Mouse (Mus musculus) bone marrow, adult 2 months (tissue): ENCODE data around the gene Ankrd44. TPM values are rescaled to one million over a fixed set of nuclear protein-coding genes. Genes with fewer than 3 reads are reported as not detected.

ENCODE experiments used
- H3K27ac ChIP-seq: fragments of 200-500 bp; 2 replicates; pipeline ENCODE4 v1.5.1; 2012; ENCODE audit warnings: low read depth, mild to moderate bottlenecking, control low read depth, inconsistent platforms, low read length; ENCODE audit not compliant: control insufficient read depth, poor library complexity, insufficient read depth
- H3K4me1 ChIP-seq: fragments of 200-500 bp; 2 replicates; pipeline ENCODE4 v1.6.1; 2011; ENCODE audit warnings: low read length; ENCODE audit not compliant: control insufficient read depth, insufficient read depth
- H3K4me3 ChIP-seq: fragments of 200-500 bp; replicated peaks from 2 replicates; pipeline ENCODE3; 2011; ENCODE audit warnings: mild to moderate bottlenecking, low read depth, low read length, control low read depth; ENCODE audit not compliant: control insufficient read depth
- CTCF ChIP-seq: fragments of 200-500 bp; IDR thresholded peaks from 2 replicates; pipeline ENCODE4 v1.5.1; 2011; ENCODE audit warnings: low read length, control low read depth; ENCODE audit not compliant: control insufficient read depth, insufficient read depth
- POLR2A ChIP-seq: fragments of 200-500 bp; IDR thresholded peaks from 2 replicates; pipeline ENCODE4 v1.6.1; 2011; ENCODE audit warnings: low read depth, mild to moderate bottlenecking, control low read depth, low read length, borderline replicate concordance; ENCODE audit not compliant: control insufficient read depth
- WGBS: fragments of 180-500 bp; shearing (Covaris S2); methylation state at CpG from one replicate; pipeline ENCODE4 v1.1.7; 2018; 5-methylcytosine and 5-hydroxymethylcytosine counted together
- polyA plus RNA-seq: library from polyadenylated mRNA; stranded (reverse); fragments of >200 nt; gene quantifications from 2 replicates; pipeline ENCODE4 v1.2.4, GENCODE M21; 2011; ENCODE audit warnings: low replicate concordance; ENCODE audit not compliant: missing spikeins, insufficient read depth, insufficient read length

Ankrd44 gene
- polyA plus RNA-seq, 1 experiment: 47.3 TPM

DNA sequence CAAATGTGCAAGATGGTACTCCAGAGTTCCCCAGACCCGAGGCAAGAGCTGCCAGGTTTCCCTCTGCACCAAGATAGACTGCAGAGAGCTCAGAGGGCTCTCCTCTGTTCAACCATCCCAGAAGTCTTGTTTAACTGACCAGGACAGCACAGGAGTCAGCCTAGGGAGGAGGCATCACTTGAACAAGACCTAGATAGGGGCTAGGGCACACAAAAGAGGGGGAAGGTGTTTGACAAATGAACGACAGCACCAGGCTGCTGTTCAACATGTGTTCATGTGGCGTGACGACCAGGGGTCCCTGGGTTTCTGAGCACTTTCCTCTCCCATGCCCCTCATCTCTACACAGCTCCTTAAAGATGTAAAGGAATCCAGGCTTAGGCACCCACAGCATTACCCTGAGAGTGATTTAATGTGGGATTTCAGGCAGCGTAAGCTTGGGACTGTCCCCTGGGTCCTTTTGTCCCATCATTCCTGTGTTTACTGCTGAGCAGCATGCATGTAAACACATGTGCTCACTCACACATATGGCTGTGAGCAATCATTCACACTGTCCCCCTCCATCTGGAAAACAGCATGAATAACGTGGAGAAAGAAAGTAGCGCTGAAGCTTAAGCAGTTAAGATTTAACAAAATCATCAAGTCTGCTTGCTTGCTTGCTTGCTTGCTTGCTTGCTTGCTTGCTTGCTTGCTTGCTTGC lies 83.3 kb downstream of the Ankrd44 start:
- no peak overlapping the region for H3K27ac ChIP-seq
- 76% methylated on average over 7 of the region's 7 CpGs for WGBS
- TF ChIP-seq CTCF (no peak), POLR2A (no peak)
- no peak overlapping the region for H3K4me3 ChIP-seq
- H3K4me1 ChIP-seq: peaks cover 6% of the 10 kb centered on the region

DNA sequence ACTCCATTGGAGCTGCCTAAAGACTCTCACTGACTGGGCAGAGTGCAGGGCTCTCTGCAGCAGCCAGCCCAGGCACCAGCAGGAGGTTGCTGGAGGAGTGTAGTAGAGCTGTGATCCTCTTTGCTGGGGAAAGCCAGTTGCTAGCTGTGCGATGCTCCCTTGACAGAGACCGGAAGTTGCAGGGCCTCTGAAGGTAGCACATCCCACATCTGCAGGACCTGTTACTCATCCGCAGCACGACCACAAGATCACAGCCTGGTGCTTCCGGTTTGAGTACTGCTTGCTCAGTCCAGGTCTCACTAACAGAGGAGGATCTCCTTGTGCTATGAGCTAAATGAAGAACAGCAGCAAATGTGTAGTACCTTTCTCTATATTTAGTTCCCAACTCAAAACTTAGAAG lies 84.4 kb downstream of the Ankrd44 start:
- Histone ChIP-seq H3K4me3 (no peak overlapping the region), H3K4me1 (peaks cover 6% of the 10 kb centered on the region), H3K27ac (peak overlapping the region; percentile 2; the same call in 1 of the 2 replicates)
- WGBS: 6% methylated on average over 5 of the region's 5 CpGs
- TF ChIP-seq CTCF (no peak), POLR2A (no peak)

DNA sequence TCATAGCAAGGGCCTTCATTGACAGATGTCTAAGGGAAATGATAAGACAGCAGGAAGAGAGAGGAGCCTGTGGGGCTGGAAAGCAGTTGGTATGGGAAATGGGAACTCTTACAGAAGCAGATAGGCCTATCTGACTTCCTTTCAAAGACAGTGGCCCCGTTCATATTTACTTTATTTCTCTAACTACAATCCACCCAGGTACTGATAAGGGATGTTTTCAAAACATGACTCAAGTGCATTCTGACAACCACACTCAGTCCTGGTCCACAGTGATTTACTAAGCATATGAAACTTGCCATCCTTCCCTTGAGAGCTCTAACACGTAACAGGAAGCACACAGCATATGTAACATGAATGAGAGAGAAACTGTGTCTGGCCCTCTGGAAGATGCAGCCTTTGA lies 86.1 kb downstream of the Ankrd44 start:
- Histone ChIP-seq H3K4me1 (peaks cover 7% of the 10 kb centered on the region), H3K4me3 (no peak overlapping the region), H3K27ac (no peak overlapping the region; the same call in 1 of the 2 replicates)
- TF ChIP-seq CTCF (no peak), POLR2A (no peak)
- 2% methylated on average over 2 of the region's 2 CpGs for WGBS

DNA sequence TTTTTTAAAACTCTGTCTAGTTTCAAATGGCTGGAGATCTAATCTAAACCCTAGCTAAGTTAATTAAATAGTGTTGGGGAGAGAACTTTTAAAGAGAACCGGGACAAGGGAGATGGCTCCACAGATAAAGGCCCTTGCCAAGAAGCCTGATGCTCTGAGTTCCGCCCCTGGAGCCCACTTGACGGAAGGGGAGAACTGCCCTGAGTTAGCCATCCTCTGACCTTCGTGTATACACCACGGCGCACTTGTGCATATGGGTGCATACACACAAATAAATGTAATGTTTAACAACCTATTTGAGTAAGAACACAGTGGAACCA lies 87.7 kb downstream of the Ankrd44 start:
- no peak overlapping the region for H3K4me3 ChIP-seq
- 0 out of 2 replicates have a peak overlapping the region, but pooled peaks have one; percentile 16 for H3K27ac ChIP-seq

DNA sequence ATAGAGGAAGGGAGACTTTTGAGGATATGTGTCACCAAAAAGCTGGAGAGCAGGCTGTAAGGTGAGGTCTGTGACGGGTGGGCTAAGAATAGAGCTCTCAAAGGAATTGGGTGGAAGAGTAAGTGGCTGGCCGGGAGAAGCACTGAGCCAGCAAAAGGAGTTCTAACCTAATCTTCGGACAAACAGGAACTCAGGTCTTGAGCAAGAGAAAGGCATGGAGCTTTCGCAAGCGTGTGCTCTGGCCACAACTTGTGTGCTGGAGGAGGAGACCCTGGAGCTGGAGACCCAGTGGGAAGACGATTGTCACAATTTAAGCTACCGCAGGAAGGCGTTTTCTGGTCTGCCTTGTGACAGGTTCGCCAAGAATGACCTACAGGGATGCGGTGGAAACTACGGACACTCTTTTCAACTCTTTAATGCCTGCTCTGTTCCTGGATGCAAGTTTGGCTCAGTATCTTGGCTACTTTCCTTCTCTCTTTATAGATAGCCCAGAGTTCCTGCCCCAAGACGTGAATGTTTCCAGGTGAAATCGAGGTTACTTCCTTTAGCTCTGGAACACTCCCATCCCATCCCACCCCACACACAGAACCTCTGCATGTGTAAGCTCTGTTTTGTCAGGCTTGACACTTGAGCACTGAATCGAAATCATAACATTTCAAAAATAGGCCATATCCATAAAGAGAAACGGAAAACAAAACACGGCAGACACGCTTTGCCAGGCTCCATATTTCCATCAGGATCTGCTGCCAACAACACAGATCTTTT lies 88.3 kb downstream of the Ankrd44 start:
- H3K4me3 ChIP-seq: no peak overlapping the region
- H3K27ac ChIP-seq: peak overlapping the region; percentile 23; the same call in 1 of the 2 replicates
- WGBS: 36% methylated on average over 17 of the region's 17 CpGs
- TF ChIP-seq POLR2A (no peak), CTCF (no peak)
- peaks cover 7% of the 10 kb centered on the region for H3K4me1 ChIP-seq

More for the DNA sequence above, 87.7 kb downstream of the Ankrd44 start:
- TF ChIP-seq POLR2A: no peak
- no peak for TF ChIP-seq CTCF
- 47% methylated on average over 6 of the region's 6 CpGs for WGBS
- peaks cover 7% of the 10 kb centered on the region for H3K4me1 ChIP-seq

DNA sequence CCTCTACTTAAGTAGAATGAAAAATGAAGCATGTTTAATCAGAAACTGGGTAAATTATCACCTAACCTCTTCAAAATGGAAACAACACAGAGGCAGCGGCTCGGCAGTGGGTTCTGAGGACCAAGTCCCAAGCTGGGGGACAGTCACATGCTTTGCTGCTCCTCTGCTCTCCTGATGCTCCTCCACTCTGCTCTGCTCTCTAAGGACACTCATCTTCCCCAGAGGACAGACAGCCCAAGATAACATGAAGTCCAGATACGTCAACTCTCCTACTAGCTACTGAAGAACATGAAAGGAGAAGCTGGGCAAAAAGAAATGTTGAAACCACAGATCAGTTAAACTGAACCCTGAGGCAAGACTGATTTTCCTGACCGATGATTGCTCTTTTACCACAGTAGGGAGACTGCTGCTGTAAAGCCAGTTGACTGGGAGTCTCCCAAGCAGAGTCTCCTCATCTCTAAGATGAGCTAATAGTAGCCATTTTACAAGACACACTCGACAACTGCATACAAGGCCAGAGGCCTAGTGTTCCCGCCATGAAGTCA lies 90.5 kb downstream of the Ankrd44 start:
- peaks cover 4% of the 10 kb centered on the region for H3K4me1 ChIP-seq
- H3K4me3 ChIP-seq: peak overlapping the region; percentile 51
- TF ChIP-seq CTCF: no peak
- TF ChIP-seq POLR2A: no peak
- peak overlapping the region; percentile 68 for H3K27ac ChIP-seq
- WGBS: 21% methylated on average over 6 of the region's 6 CpGs

DNA sequence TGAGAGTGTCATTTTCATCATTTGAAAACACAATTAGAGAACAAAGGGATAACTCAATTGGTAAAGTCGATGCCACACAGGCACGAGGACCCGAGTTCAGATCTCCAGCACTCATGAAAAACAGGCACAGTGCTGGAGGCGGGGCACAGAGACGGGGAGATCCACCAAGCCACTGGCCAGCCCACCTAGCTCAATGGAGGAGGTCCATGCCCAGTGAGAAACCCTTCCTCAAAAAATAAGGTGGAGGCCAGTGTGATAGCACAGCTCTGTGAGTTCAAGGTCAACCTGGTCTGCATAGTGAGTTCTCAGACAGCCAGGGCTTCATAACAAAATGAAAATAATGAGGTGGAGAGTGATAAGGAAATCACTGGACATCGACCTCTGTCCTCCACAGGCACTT lies 93.0 kb downstream of the Ankrd44 start:
- WGBS: 79% methylated on average over 6 of the region's 6 CpGs
- no peak overlapping the region for H3K4me3 ChIP-seq
- H3K4me1 ChIP-seq: peaks cover 6% of the 10 kb centered on the region; the same call in 1 of the 2 replicates
- TF ChIP-seq CTCF (no peak), POLR2A (no peak)
- H3K27ac ChIP-seq: no peak overlapping the region

DNA sequence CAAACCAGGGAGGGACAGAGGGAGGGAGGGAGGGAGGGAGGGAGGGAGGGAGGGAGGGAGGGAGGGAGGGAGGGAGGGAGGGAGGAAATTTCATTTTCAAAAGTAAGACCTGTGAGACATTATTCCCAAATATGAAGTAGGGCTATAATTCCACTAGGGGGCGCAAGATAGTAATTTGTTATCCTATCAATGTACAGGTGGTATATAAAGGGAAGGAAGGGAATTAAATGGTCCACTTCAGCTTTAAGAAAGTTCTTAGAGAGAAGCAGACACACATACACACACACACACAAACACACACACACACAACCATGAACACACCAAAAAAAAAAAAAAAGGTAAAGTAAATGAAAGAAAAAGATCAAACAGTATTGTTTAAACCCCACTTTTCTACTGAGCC lies 93.4 kb downstream of the Ankrd44 start:
- no peak for TF ChIP-seq POLR2A
- TF ChIP-seq CTCF: no peak
- 0% methylated on average over 1 of the region's 1 CpGs for WGBS

More for the DNA sequence above, 93.4 kb downstream of the Ankrd44 start:
- Histone ChIP-seq H3K4me3 (no peak overlapping the region), H3K4me1 (peaks cover 6% of the 10 kb centered on the region; the same call in 1 of the 2 replicates), H3K27ac (no peak overlapping the region)
